Comparison of ENCODE assay signal across 8 mouse cellular contexts in the genomic region with DNA sequence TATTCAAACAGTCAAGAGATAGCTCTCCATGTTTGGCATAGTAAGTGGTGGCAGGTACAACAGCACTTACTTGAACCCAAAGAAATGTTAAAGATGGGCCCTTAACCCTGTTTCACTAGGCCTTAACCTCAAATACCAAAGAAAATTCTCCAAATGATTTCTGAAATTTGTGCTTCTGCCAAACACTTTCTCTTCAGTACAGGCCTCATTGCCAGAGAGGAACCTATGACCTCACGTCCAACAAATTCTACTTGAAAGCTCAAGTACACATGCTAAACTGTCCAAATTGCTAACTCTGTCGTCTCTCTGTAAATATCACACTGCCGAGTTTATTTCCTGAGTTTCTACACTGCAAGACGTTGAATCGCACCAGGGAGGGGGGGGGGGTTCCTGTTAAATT. TPM values are rescaled to one million over a fixed set of nuclear protein-coding genes. Genes with fewer than 3 reads are reported as not detected.
DNase-seq lines count a peak whose midpoint lies in the region; ATAC-seq and TF ChIP-seq lines count a peak whose summit lies in the region.

No protein-coding gene starts in this region.

- peaks cover 6% of the 10 kb centered on the region; the same call in 1 of the 2 replicates for H3K27me3 ChIP-seq in hindbrain, embryonic 14.5 days (ENCODE audit: control insufficient read depth, insufficient read depth, low read length)

- H3K9me3 ChIP-seq in hindbrain, embryonic 14.5 days (ENCODE audit: control insufficient read depth, low read length), result no peaks in the 10 kb centered on the region

- H3K36me3 ChIP-seq in hindbrain, embryonic 14.5 days (replicated peaks; ENCODE audit: control insufficient read depth, insufficient read depth), result no peaks in the 10 kb centered on the region

- WGBS in hindbrain, embryonic 14.5 days, result 19% methylated on average over 5 of the region's 5 CpGs

- H3K4me1 ChIP-seq in cortical plate, adult 2 months (ENCODE audit: control insufficient read depth, insufficient read depth, low read length), result no peaks in the 10 kb centered on the region
- H3K4me1 ChIP-seq in hindbrain, embryonic 14.5 days (replicated peaks; ENCODE audit: control insufficient read depth, insufficient read depth, low read length), result no peaks in the 10 kb centered on the region

- H3K9ac ChIP-seq in hindbrain, embryonic 14.5 days, result peak overlapping the region; percentile 87

- H3K4me3 ChIP-seq in layer of hippocampus, adult 2 months, result peak overlapping the region; percentile 42
- peak overlapping the region; percentile 57 for H3K4me3 ChIP-seq in cortical plate, adult 2 months (ENCODE audit: insufficient read depth, low read length)
- peak overlapping the region; percentile 62 for H3K4me3 ChIP-seq in hindbrain, embryonic 14.5 days (replicated peaks; ENCODE audit: low read length)

- TF ChIP-seq CTCF in layer of hippocampus, adult 2 months (conservative IDR thresholded peaks at IDR 0.05), result no peak
- TF ChIP-seq CTCF in cortical plate, adult 2 months (IDR thresholded peaks at IDR 0.05; ENCODE audit: extremely low read depth, insufficient read depth, low read length), result no peak

- TF ChIP-seq POLR2A in cortical plate, adult 2 months (IDR thresholded peaks at IDR 0.05; ENCODE audit: extremely low read depth, insufficient read depth, low read length), result no peak

- ATAC-seq in hindbrain, embryonic 14.5 days (ENCODE audit: low FRiP score), result no peak
- no peak for ATAC-seq in monocyte, adult 5-6 weeks (replicated peaks; ENCODE audit: insufficient number of reproducible peaks, low FRiP score, low TSS enrichment, poor library complexity, severe bottlenecking)
- ATAC-seq in inflammation-experienced regulatory T-cells, adult 6 months, result no peak

- peak overlapping the region; percentile 48 for H3K4me2 ChIP-seq in hindbrain, embryonic 14.5 days (replicated peaks)

- peak overlapping the region; percentile 59; the same call in 1 of the 2 replicates for H3K27ac ChIP-seq in layer of hippocampus, adult 2 months
- H3K27ac ChIP-seq in cortical plate, adult 2 months (ENCODE audit: insufficient read depth, low read length), result no peak overlapping the region
- H3K27ac ChIP-seq in hindbrain, embryonic 14.5 days, result no peak overlapping the region

- no peak for DNase-seq in layer of hippocampus, adult 2 months (ENCODE audit: low spot score in 2 of 2)
- no peak for DNase-seq in layer of hippocampus, postnatal 14 days (ENCODE audit: low spot score in 2 of 2)
- no peak for DNase-seq in hindbrain, embryonic 14.5 days (ENCODE audit: low spot score)
- DNase-seq in lung, postnatal 25 days (ENCODE audit: low spot score), result peak; percentile 43
- no peak for DNase-seq in frontal cortex, postnatal 25 days (ENCODE audit: low spot score in 2 of 2)

RNA-seq across cellular contexts. Expression of a gene that starts 1.0 kb away (rescaled TPM):
- 10 to 100 TPM in 1 of 2 experiments, 1 to 10 TPM in 1; 9.2 to 12.2 TPM for total RNA-seq in layer of hippocampus, adult 2 months (2021)
- total RNA-seq in layer of hippocampus, postnatal 14 days (2021), result 1 to 10 TPM; 6.7 to 8.7 TPM
- 6.1 TPM in 2 replicates for polyA plus RNA-seq in cortical plate, adult 2 months (2012; rRNA removed)
- polyA plus RNA-seq in hindbrain, embryonic 14.5 days (2014; fragmentation: Nextera tagmentation; extraction: Ambion mirVana), result 10.7 TPM in 2 replicates
- total RNA-seq in monocyte, adult 5-6 weeks (2017), result 1.8 to 4.6 TPM (median 3.4 TPM) in 3 replicates
- polyA plus RNA-seq in inflammation-experienced regulatory T-cells, adult 6 months (2017; shearing (Covaris generic)), result 10 to 100 TPM in 2 of 3 experiments, 1 to 10 TPM in 1; 5.3 to 10.9 (median 10.2) TPM

RNA-seq across cellular contexts. Expression of a gene that starts 43.5 kb away (rescaled TPM):
- under 1 TPM in 1 of 2 experiments, not detected in 1; 0.20 TPM for total RNA-seq in layer of hippocampus, adult 2 months (2021)
- total RNA-seq in layer of hippocampus, postnatal 14 days (2021), result under 1 TPM in 1 of 2 experiments, not detected in 1; 0.18 TPM
- 0.08 and 0.19 TPM in 2 replicates for polyA plus RNA-seq in cortical plate, adult 2 months (2012; rRNA removed)
- polyA plus RNA-seq in hindbrain, embryonic 14.5 days (2014; fragmentation: Nextera tagmentation; extraction: Ambion mirVana), result 0.37 and 0.52 TPM in 2 replicates
- total RNA-seq in monocyte, adult 5-6 weeks (2017), result 1.5 TPM in 1 of 3 replicates, not detected in the others
- under 1 TPM; 0.24 to 0.55 (median 0.49) TPM for polyA plus RNA-seq in inflammation-experienced regulatory T-cells, adult 6 months (2017; shearing (Covaris generic))
